Mouse (Mus musculus): ENCODE measurements at regions not wholly inside any gene's neighbourhood (a gene's known extent, or its start where the extent isn't known, plus 50 kb on each side); places are given as distances from the start of the nearest gene placed in this dataset.

- no peak for DNase-seq (ENCODE audit: low read depth)
Measured at GRCm38 (mm10) chr1:57470356-57470755, 63.5 kb upstream of the Tyw5 start.

GRCm38 (mm10) chr1:57472235-57472634, 65.3 kb upstream of the Tyw5 start:
- DNase-seq (ENCODE audit: low read depth), result peak; percentile 33

DNA sequence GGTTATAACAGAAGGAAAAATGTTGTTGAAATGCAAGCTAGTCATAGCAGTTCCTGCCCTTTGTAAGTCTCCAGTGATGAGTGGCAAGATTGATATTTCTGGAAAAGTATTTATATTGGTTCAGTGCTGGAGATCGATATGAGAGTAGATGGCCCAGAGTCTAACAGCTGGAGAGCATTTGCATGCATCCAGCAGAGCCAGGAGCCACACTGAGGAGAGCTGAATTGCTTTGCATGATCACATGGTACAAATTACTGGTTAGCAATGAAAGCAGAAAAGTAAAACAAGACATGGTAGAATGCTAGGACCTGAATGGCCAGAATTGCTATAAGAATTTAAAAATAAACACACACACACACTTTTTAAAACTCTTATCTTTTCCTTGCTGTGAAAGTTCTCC, 70.8 kb upstream of the Tyw5 start:
- DNase-seq (ENCODE audit: low read depth), result no peak

DNA sequence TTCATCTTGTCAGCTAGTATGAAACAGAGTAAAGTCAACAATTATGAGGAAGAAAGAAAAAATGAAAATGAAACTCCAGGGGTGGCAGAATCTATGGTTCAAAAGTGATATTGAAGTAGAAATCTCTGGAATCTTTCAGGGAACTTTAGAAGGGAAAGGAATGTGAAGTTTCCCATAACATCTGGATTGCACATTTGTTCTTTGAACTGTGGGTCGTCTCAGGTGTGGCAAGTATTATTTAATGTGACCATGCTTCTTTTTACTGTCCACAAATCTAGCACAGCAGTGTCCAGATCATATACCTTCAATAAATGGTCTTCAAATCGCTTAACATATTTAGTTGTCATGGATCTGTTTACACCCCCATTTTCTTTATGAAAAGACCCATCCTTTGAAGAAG, 71.2 kb upstream of the Tyw5 start:
- DNase-seq (ENCODE audit: low read depth), result no peak

DNA sequence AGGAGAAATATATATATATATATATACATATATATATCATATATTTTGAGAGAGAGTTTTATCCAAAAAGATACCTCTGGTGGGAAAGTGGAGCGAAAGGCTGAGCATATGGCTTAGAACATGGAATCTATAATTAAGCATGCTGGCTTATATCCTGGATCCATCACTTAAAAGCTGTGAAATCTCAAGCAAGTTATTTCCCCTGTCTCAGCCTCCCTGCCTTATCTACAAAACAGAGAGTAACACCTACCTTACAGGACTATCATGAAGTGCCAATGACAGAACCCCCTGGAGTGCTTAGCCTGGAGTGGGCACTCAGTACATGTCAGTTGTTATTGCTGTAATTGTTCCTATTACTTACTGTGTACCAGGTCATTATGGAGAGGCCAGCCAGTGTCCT, 71.9 kb upstream of the Tyw5 start:
- DNase-seq (ENCODE audit: low read depth), result no peak

DNA sequence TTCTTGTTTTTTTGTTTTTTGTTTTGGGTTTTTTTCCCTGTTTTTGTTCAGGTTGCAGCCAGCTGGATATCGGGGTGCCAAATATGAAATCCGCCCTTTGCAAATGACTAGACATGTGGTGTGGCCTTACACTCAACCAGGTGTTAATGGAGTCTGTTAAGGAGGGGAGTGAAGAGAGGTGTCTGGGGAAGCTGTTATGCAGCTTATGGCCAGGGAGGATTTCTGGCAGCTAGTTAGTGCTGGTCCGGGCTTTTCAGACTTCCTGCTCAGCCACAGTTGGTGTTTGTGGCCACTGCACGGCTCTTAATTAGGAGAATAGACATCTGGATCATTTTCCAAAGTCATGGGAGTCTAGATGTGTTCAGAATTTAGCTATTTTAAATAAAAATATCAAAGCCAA, 72.7 kb upstream of the Tyw5 start:
- no peak for DNase-seq (ENCODE audit: low read depth)

GRCm38 (mm10) chr1:57489176-57489575, 82.3 kb upstream of the Tyw5 start:
- no peak for DNase-seq (ENCODE audit: low read depth)

- no peak for DNase-seq (ENCODE audit: low read depth)
Measured at GRCm38 (mm10) chr1:57489588-57489987, 82.7 kb upstream of the Tyw5 start.

- DNase-seq (ENCODE audit: low read depth), result no peak
Measured at GRCm38 (mm10) chr1:57490021-57490420, 83.1 kb upstream of the Tyw5 start.

DNA sequence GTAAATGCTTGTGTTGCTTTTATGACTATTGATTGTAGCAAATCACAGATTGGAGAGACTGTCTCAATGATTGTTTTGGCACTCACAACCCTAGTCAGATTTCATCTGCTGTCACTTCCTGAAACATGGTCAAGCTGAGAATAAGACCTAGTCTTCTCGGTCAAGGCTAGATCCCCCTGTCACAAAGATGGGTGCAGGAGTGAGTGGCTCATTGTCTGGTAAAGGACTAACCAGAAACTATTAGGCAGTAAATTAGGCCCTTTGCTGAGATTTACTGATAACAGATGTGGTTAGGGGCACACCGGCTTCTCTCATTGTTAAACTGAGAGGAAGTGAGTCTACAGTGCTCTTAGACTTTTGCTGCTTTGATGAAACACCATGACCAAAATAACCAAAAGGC, 85.8 kb upstream of the Tyw5 start:
- no peak for DNase-seq (ENCODE audit: low read depth)

GRCm38 (mm10) chr1:57497489-57498037, 90.7 kb upstream of the Tyw5 start:
- DNase-seq (ENCODE audit: low read depth), result no peak

DNA sequence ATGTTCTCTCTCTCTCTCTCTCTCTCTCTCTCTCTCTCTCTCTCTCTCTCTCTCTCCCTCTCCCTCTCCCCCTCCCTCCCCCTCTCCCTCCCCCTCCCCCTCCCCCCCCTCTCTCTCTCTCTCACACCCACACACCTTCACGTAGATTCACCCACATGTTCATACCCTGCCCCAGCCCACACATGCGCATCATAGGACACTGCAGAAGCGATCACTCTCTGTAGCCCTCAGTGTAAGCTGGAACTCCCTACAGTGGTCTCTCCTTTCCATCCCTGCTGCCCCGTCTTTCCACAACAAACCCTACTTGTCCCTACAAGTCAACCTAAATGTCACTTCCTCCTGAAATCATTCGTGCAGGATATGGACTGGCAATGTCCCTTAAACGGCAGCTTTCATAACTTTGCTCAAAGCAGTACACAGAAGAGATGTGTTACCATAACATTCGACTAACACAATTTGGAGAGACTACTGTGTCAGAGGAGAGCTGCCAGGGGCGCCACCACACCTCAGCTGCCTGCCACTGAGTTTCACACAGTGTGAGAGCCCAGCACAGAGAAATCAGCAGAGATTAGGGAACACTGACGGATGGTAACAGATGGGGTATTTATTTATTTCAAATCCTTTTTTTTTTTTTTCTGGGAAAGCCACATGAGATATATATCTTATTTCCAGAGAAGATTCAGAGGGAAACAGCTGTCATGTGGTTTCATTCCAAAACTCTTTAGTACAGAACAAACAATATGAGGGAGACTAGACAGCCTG, 103.6 kb upstream of the Tyw5 start:
- DNase-seq (ENCODE audit: low read depth), result no peak

DNA sequence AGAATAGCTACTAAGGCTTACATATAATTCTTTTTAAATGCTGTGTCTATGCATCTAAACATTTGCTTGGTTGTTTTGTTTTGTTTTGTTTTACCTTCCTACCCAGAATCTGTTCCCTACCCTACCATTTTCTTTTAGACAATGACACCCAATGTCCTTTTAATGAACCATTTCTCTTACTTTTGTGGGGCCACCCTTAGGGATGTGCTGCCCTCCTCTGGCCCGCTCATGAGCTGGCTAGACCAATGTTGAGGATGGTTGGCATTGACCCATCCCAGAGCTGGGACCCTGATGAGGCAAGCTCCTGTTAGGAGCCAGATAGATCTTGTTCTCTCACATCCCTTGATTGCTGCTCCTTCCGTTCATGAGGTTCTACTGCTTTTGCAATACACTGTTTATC, 105.0 kb upstream of the Tyw5 start:
- no peak for DNase-seq (ENCODE audit: low read depth)

DNA sequence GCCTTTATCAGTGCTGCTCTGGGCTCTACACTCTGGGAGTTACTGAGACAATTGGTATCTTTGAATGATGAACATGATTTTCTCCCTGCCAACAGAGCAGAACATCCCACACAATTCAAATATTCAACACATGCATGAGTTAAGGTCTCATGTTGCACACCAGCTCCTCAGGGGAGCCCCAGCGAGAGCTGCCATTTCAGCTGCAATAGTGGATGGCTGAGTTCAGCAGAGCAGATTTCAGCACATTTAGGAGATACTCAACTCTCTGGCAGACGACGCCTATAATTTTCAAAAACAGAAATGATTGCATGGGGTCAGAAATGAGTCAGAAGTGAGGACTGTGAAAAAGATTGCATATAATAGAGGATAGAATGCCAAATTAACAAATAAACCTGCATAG, 105.6 kb upstream of the Tyw5 start:
- DNase-seq (ENCODE audit: low read depth), result no peak

- DNase-seq (ENCODE audit: low read depth), result no peak
Measured at GRCm38 (mm10) chr1:57525965-57526364, 119.1 kb upstream of the Tyw5 start.

- no peak for DNase-seq (ENCODE audit: low read depth)
Measured at GRCm38 (mm10) chr1:57528703-57529102, 121.8 kb upstream of the Tyw5 start.

GRCm38 (mm10) chr1:57529320-57529719, 122.4 kb upstream of the Tyw5 start:
- DNase-seq (ENCODE audit: low read depth), result no peak

DNA sequence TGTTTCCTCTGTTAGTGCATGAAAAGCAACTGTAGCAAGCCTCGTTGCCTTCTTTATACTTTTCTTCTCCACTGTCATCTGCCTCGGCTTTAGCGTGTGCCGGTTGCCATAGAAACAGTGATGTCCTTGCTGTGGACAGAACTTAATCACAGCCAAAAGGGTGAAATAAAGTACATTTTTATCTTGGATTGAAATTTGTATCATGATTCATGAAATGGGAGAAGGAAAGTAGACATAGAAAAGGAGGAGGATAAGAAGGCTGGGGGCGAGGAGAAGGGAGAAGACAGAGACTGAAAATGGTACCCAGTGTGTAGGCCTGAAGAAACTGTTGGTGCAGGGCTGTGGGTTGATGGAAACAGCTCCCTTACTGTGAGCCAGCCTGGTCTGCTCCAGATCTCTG, 130.5 kb upstream of the Tyw5 start:
- DNase-seq (ENCODE audit: low read depth), result no peak

- no peak for DNase-seq (ENCODE audit: low read depth)
Measured at GRCm38 (mm10) chr1:57544684-57545083, 137.8 kb upstream of the Tyw5 start.

- no peak for DNase-seq (ENCODE audit: low read depth)
Measured at GRCm38 (mm10) chr1:57545792-57546685, 139.1 kb upstream of the Tyw5 start.

GRCm38 (mm10) chr1:57561517-57561916, 154.6 kb upstream of the Tyw5 start:
- DNase-seq (ENCODE audit: low read depth), result no peak

DNA sequence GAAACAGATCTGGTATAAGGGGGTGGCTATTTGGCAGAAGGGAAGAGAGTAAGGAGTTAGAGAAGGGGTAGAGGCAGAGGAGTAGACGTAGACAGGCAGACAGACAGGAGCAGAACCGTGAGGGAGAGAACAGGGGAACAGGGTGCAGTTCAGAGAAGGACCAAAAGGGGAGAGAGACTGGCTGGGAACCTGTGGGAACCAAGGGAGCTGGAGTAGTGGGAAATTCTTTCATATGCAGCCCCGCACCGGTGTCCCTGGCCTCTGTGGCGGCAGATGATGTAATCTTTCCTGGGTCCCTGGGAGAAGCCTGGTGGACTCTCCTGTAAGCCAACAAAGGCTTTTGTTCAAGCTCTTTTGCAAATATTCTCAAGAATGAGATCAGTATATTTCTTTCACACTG, 157.8 kb upstream of the Tyw5 start:
- no peak for DNase-seq (ENCODE audit: low read depth)

DNA sequence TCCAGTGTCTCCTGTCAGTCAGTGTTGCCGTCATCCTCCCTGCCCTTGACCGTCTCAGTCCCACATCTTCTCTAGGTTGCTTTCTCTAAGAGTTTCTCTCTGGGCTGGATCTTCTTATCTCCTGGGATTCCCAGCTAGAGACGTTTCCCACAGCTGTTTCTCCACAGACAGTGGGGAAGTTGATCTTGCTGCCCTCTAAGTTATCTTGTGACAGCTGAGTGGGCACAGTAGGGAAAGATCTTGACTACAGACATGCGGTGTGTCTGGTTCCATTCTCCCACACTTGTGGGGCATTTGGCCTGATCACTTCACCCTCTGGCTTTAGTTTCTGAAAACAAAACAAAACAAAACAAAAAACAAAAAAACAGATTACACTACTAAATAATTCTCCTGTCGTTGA, 165.2 kb upstream of the Tyw5 start:
- DNase-seq (ENCODE audit: low read depth), result no peak

All from 416B (cell line).